Mouse (Mus musculus): ENCODE measurements at regions not wholly inside any gene's neighbourhood (a gene's known extent, or its start where the extent isn't known, plus 50 kb on each side); places are given as distances from the start of the nearest gene placed in this dataset.

- intact Hi-C loops (cut with DNase I), result no loop called here
- DNase-seq, result no peak
Measured at GRCm38 (mm10) chr7:72584427-72584826, 278.0 kb upstream of the Mctp2 start.

GRCm38 (mm10) chr7:72589241-72589668 lies 282.8 kb upstream of the Mctp2 start:
- peak; percentile 19 to 37 for DNase-seq
- intact Hi-C loops (cut with DNase I), result no loop called here

- DNase-seq, result no peak
- intact Hi-C loops (cut with DNase I), result no loop called here
Measured at GRCm38 (mm10) chr7:72590351-72591115, 284.1 kb upstream of the Mctp2 start.

GRCm38 (mm10) chr7:72592110-72592509 lies 285.7 kb upstream of the Mctp2 start:
- intact Hi-C loops (cut with DNase I), result no loop called here
- DNase-seq, result no peak

- intact Hi-C loops (cut with DNase I), result no loop called here
- no peak for DNase-seq
Measured at GRCm38 (mm10) chr7:72592649-72593048, 286.2 kb upstream of the Mctp2 start.

GRCm38 (mm10) chr7:72593259-72593658 lies 286.9 kb upstream of the Mctp2 start:
- DNase-seq, result no peak
- intact Hi-C loops (cut with DNase I), result no loop called here

- no peak for DNase-seq
- intact Hi-C loops (cut with DNase I), result no loop called here
Measured at GRCm38 (mm10) chr7:72594741-72595140, 288.3 kb upstream of the Mctp2 start.

- DNase-seq, result no peak
- intact Hi-C loops (cut with DNase I), result no loop called here
Measured at GRCm38 (mm10) chr7:72596985-72597384, 290.6 kb upstream of the Mctp2 start.

- intact Hi-C loops (cut with DNase I), result no loop called here
Measured at GRCm38 (mm10) chr7:72601933-72602332, 295.5 kb upstream of the Mctp2 start.

GRCm38 (mm10) chr7:72609791-72610190 lies 303.4 kb upstream of the Mctp2 start:
- DNase-seq, result no peak
- intact Hi-C loops (cut with DNase I), result no loop called here

More at GRCm38 (mm10) chr7:72601933-72602332, 295.5 kb upstream of the Mctp2 start:
- no peak for DNase-seq

GRCm38 (mm10) chr7:72615232-72615631 lies 308.8 kb upstream of the Mctp2 start:
- intact Hi-C loops (cut with DNase I), result no loop called here
- DNase-seq, result no peak

GRCm38 (mm10) chr7:72627369-72627768 lies 321.0 kb upstream of the Mctp2 start:
- no peak for DNase-seq
- intact Hi-C loops (cut with DNase I), result no loop called here

- intact Hi-C loops (cut with DNase I), result no loop called here
- no peak for DNase-seq
Measured at GRCm38 (mm10) chr7:72639566-72639965, 333.2 kb upstream of the Mctp2 start.

GRCm38 (mm10) chr7:72675018-72675417 lies 368.6 kb upstream of the Mctp2 start:
- DNase-seq, result no peak
- intact Hi-C loops (cut with DNase I), result no loop called here

- no peak for DNase-seq
Measured at GRCm38 (mm10) chr7:72685803-72686202, 379.4 kb upstream of the Mctp2 start.

GRCm38 (mm10) chr7:72687356-72687755 lies 380.9 kb upstream of the Mctp2 start:
- no peak for DNase-seq
- intact Hi-C loops (cut with DNase I), result no loop called here

More at GRCm38 (mm10) chr7:72685803-72686202, 379.4 kb upstream of the Mctp2 start:
- intact Hi-C loops (cut with DNase I), result no loop called here

GRCm38 (mm10) chr7:72691396-72691795 lies 385.0 kb upstream of the Mctp2 start:
- no peak for DNase-seq
- intact Hi-C loops (cut with DNase I), result no loop called here

GRCm38 (mm10) chr7:72691859-72692258 lies 385.5 kb upstream of the Mctp2 start:
- intact Hi-C loops (cut with DNase I), result no loop called here

GRCm38 (mm10) chr7:72696736-72697135 lies 390.3 kb upstream of the Mctp2 start:
- intact Hi-C loops (cut with DNase I), result no loop called here
- no peak for DNase-seq

More at GRCm38 (mm10) chr7:72691859-72692258, 385.5 kb upstream of the Mctp2 start:
- DNase-seq, result no peak

- no peak for DNase-seq
- intact Hi-C loops (cut with DNase I), result no loop called here
Measured at GRCm38 (mm10) chr7:72703652-72704341, 397.4 kb upstream of the Mctp2 start.

- DNase-seq, result peak; percentile 30 to 38
Measured at GRCm38 (mm10) chr7:72711193-72712131, 405.1 kb upstream of the Mctp2 start.

More at GRCm38 (mm10) chr7:72711193-72712131, 405.1 kb upstream of the Mctp2 start:
- intact Hi-C loops (cut with DNase I), result no loop called here
